Mouse (Mus musculus): ENCODE results near the gene Olfr1299.

Olfr1299 gene

GRCm38 (mm10) chr2:111661119-111661518 is at the start of gene Olfr1299:
Gene Olfr1299 (plus strand): TSS chr2:111661419.
- DNase-seq: no peak

GRCm38 (mm10) chr2:111626397-111626796 is 34.8 kb upstream of the Olfr1299 start, which contains the start of gene Olfr1297:
Gene Olfr1297 (minus strand): TSS chr2:111626497.
- DNase-seq: no peak

- no peak for DNase-seq
Observed at GRCm38 (mm10) chr2:111649101-111649500, 12.1 kb upstream of the Olfr1299 start, which contains the start of gene Olfr1298. Gene Olfr1298 (minus strand): TSS chr2:111649201.

All from liver (tissue).